Mouse (Mus musculus) ovary, adult 2 months (tissue): ENCODE results near the gene Vpreb2. TPM values are rescaled to one million over a fixed set of nuclear protein-coding genes. Genes with fewer than 3 reads are reported as not detected.

Experiments used
- polyA plus RNA-seq: library from polyadenylated mRNA; depleted of rRNA; stranded (reverse); fragments of >200 nt; gene quantifications from 2 replicates; pipeline ENCODE4 v1.2.3, GENCODE M21; 2012; rRNA removed

Gene Vpreb2
- polyA plus RNA-seq, result not detected in 2 replicates

DNA sequence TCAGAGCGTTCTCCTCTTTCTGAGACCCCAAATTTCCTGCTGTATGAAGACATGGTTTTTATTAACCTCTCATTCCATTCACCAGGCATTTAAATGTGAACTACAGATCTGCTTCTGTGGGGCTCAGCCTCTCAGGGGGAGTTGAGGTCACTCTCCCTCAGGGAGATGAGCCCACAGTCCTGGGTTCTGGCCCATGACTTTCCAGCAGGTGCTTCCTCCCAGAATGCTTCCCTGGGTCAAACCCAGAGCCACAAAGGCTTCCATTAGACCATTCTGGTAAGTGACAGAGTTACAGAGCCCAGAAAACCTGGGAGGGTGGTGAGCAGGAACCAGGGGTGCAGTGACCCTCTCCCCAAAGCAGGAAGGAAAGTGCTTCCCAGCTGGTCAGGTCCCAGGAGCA is at the start of gene Vpreb2:
Vpreb2 (plus strand) TSS at position 301 of the 400 bp plus-strand sequence.

Other genes starting within 250 kb of the Vpreb2 start
- 112 and 197 TPM in 2 replicates for gene Med15, start 247.5 kb upstream of the Vpreb2 start, polyA plus RNA-seq
- gene Klhl22, start 220.8 kb upstream of the Vpreb2 start, polyA plus RNA-seq, result 148 and 167 TPM in 2 replicates
- 189 and 286 TPM in 2 replicates for gene Scarf2, start 183.1 kb upstream of the Vpreb2 start, polyA plus RNA-seq
- gene B830017H08Rik, start 147.3 kb upstream of the Vpreb2 start, polyA plus RNA-seq, result 1.6 and 2.9 TPM in 2 replicates
- 7.8 and 10.4 TPM in 2 replicates for gene Car15, start 142.1 kb upstream of the Vpreb2 start, polyA plus RNA-seq
- gene Gm20518, start 88.8 kb upstream of the Vpreb2 start, polyA plus RNA-seq, result 1.9 and 2.4 TPM in 2 replicates
- gene Tssk1, start 86.2 kb upstream of the Vpreb2 start, polyA plus RNA-seq, result 0.12 TPM in 1 of 2 replicates, not detected in the other
- gene Dgcr2, start 81.9 kb upstream of the Vpreb2 start, polyA plus RNA-seq, result 236 and 311 TPM in 2 replicates
- gene Tssk2, start 81.8 kb upstream of the Vpreb2 start, polyA plus RNA-seq, result not detected in 2 replicates
- 26.4 and 34.9 TPM in 2 replicates for gene Ess2, start 69.1 kb upstream of the Vpreb2 start, polyA plus RNA-seq
- 0.32 TPM in 1 of 2 replicates, not detected in the other for gene Gsc2, start 65.4 kb upstream of the Vpreb2 start, polyA plus RNA-seq
- gene Slc25a1, start 52.2 kb upstream of the Vpreb2 start, polyA plus RNA-seq, result 223 and 245 TPM in 2 replicates
- 118 and 150 TPM in 2 replicates for gene Dgcr6, start 72.4 kb downstream of the Vpreb2 start, polyA plus RNA-seq
- 32.9 and 50.5 TPM in 2 replicates for gene Prodh, start 109.8 kb downstream of the Vpreb2 start, polyA plus RNA-seq
- 8.3 and 8.8 TPM in 2 replicates for gene Rtn4r, start 147.2 kb downstream of the Vpreb2 start, polyA plus RNA-seq
- not detected in 2 replicates for gene Ccdc188, start 237.5 kb downstream of the Vpreb2 start, polyA plus RNA-seq